Mouse (Mus musculus) heart, adult 8-10 months (tissue): ENCODE data around the gene Tnnt3. TPM values are rescaled to one million over a fixed set of nuclear protein-coding genes. Genes with fewer than 3 reads are reported as not detected.
A peak's percentile ranks its signal among the peaks of the same experiment; 100 is the strongest.

Experiments used
- DNase-seq: peaks from one replicate; pipeline ENCODE4 v3.0.0; 2022; ENCODE audit warnings: low spot score
- total RNA-seq, 4 experiments: library from RNA; stranded (reverse); gene quantifications; 2 replicates each; pipeline ENCODE4 v1.2.4; 2022

The Tnnt3 gene
- total RNA-seq, 4 experiments from 2014 or later = 7.6 to 13.6 (median 9.6) TPM

GRCm38 (mm10) chr7:142476271-142476670, 22.4 kb upstream of the Tnnt3 start:
- no peak for DNase-seq

GRCm38 (mm10) chr7:142476795-142477452, 21.7 kb upstream of the Tnnt3 start:
- no peak for DNase-seq

- DNase-seq = no peak
These were observed 20.6 kb upstream of the Tnnt3 start for GRCm38 (mm10) chr7:142478001-142478400.

GRCm38 (mm10) chr7:142478574-142478973, 20.1 kb upstream of the Tnnt3 start:
- DNase-seq = no peak

GRCm38 (mm10) chr7:142479307-142479706, 19.3 kb upstream of the Tnnt3 start:
- no peak for DNase-seq

GRCm38 (mm10) chr7:142479886-142480285, 18.8 kb upstream of the Tnnt3 start:
- no peak for DNase-seq

GRCm38 (mm10) chr7:142480661-142481060, 18.0 kb upstream of the Tnnt3 start:
- DNase-seq = no peak

- peak; percentile 69 for DNase-seq
These were observed 17.5 kb upstream of the Tnnt3 start for GRCm38 (mm10) chr7:142481186-142481567.

- peak; percentile 65 for DNase-seq
These were observed 16.9 kb upstream of the Tnnt3 start for GRCm38 (mm10) chr7:142481568-142482255.

GRCm38 (mm10) chr7:142482256-142482609, 16.4 kb upstream of the Tnnt3 start:
- DNase-seq = no peak

- DNase-seq = no peak
These were observed 15.5 kb upstream of the Tnnt3 start for GRCm38 (mm10) chr7:142483136-142483535.

- DNase-seq = no peak
These were observed 13.9 kb upstream of the Tnnt3 start for GRCm38 (mm10) chr7:142484780-142485179.

GRCm38 (mm10) chr7:142486751-142487162, 11.9 kb upstream of the Tnnt3 start:
- no peak for DNase-seq

GRCm38 (mm10) chr7:142487341-142487859, 11.2 kb upstream of the Tnnt3 start:
- DNase-seq = no peak

- DNase-seq = no peak
These were observed 10.6 kb upstream of the Tnnt3 start for GRCm38 (mm10) chr7:142488053-142488452.

GRCm38 (mm10) chr7:142493535-142493934, 5.1 kb upstream of the Tnnt3 start:
- no peak for DNase-seq

- DNase-seq = no peak
These were observed 2.5 kb upstream of the Tnnt3 start for GRCm38 (mm10) chr7:142496158-142496557.

- no peak for DNase-seq
These were observed 1.8 kb upstream of the Tnnt3 start for GRCm38 (mm10) chr7:142496800-142497199.

GRCm38 (mm10) chr7:142497775-142498174, 861 bp upstream of the Tnnt3 start:
- no peak for DNase-seq

GRCm38 (mm10) chr7:142499010-142499721, 530 bp downstream of the Tnnt3 start:
- DNase-seq = no peak

- no peak for DNase-seq
These were observed 1.4 kb downstream of the Tnnt3 start for GRCm38 (mm10) chr7:142500032-142500431.

GRCm38 (mm10) chr7:142503206-142503605, 4.6 kb downstream of the Tnnt3 start:
- DNase-seq = no peak

- no peak for DNase-seq
These were observed 7.3 kb downstream of the Tnnt3 start for GRCm38 (mm10) chr7:142505942-142506341.
